Mouse (Mus musculus): ENCODE data around the gene Nfic.

The Nfic gene

GRCm38 (mm10) chr10:81455181-81455895 lies at the start of gene Nfic:
Gene Nfic (minus strand): TSS chr10:81455635.
- DNase-seq, result peak in 1 of 2 experiments; percentile 32

GRCm38 (mm10) chr10:81502658-81503057 lies 47.2 kb upstream of the Nfic start:
- DNase-seq, result peak; percentile 87 to 92

GRCm38 (mm10) chr10:81501863-81502262 lies 46.4 kb upstream of the Nfic start:
- DNase-seq, result no peak

- DNase-seq, result no peak
Observed at GRCm38 (mm10) chr10:81500032-81500431, 44.6 kb upstream of the Nfic start, which contains the start of gene S1pr4. Gene S1pr4 (minus strand): TSS chr10:81500132.

DNA sequence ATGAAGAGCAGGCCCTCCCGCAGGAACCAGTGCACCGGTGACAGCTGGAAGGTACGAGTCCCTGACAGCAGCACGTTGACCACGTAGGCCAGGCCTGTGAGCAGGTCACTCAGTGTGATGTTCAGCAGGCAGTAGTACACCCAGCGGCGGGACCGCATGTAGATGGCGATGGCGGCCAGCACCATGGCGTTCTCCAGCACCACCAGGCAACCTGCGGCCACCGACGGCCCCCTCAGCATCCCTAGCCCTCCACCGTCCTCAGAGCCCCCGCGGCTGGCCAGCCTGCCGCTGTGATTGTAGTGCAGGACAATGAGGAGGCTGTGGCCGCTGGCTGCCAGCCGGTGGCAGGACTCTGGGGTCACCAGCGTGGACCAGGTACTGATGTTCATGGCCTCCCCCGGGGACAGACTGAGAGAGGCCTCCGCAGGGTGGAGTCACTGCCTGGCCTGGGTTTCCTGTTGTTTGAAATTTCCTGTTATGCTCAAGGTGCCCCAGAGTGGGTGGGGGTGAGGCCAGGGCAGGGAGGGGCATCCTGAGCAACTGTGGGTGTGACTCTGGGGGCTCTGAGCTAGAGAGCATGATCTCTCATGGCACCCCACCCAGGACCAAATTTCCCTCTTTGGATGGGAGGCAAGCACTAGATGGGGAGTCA lies 43.9 kb upstream of the Nfic start:
- peak; percentile 53 to 75 for DNase-seq

DNA sequence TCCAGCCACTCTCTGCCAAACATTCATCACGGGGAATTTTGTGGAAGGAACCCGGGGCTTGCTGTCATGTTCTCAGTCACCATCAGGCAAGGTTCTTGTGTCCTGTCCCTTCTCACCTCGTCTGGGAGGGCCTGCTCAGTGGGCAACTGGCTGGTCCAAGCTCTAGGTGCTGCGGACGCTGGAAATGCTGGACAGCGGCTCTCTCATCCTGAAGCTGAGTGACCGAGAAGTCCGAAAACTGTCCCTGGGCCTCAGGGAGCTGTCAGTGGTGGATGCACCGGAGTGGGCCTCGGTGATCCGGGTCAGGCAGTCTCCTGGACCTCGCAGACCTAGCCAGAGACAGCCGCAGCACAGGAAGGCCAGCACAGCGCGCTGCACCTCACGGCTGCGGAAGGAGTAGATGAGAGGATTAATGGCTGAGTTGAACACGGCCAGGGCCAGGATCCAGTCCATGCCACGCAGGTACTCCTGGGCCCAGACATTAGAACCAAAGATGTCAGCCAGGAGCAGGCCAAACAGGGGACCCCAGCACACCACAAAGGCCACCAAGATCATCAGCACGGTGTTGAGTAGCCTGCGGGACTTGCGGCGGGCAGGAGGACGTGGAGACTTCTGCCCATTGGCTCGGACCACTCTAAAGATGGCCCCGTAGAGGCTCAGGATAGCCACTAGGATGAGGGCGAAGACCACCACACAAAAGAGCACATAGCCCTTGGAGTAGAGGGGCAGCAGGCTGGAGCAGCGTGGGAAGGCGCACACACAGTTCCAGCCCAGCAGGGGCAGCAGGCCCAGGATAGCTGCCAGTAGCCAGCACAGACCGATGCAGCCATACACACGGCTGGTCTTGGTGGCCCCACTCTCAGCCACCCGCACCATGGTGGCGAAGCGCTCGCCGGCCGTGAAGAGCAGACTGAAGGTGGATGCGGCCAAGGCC lies 43.1 kb upstream of the Nfic start:
- peak in 1 of 2 experiments; percentile 38 for DNase-seq

DNA sequence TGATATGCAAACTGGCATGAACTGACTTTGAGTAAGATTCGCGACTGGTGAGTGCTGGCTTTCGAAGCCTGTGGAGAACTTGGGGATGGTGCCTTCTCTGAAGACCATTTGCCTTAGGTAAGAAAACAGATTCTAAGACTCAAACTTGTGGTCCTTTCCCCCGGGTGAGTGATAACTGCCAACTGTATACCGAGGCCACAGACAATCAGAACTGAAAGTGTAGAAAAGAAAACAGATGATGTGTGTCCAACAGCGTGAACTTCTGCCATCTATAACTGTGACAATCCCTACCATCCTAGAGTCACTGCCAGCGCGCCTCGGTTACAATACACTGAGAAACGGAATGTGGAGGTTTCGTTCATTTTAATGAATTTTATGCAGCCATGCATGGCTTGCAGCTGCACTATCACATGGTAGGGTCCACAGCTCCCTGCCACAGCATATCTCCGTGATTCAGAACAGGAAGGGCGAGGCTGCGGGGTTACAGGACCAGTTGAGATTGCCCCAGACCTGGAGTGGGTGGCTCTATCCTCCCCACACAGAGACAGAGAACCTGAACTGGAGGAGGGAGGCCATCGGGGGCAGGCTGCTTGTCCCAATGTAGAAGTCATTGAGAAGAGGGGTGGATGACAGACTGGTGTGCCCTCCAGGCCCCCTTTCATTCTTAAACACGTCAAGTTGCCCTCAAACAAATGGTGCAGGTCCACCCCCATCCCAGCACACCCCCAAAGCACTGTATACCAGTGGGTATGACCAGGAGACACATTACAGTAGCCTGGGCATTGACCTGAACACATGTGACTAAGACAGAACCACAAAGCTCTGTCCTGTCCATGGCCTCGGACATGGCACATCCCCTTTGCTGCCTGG lies 42.2 kb upstream of the Nfic start:
- no peak for DNase-seq

GRCm38 (mm10) chr10:81496969-81497368 lies 41.5 kb upstream of the Nfic start:
- no peak for DNase-seq

DNA sequence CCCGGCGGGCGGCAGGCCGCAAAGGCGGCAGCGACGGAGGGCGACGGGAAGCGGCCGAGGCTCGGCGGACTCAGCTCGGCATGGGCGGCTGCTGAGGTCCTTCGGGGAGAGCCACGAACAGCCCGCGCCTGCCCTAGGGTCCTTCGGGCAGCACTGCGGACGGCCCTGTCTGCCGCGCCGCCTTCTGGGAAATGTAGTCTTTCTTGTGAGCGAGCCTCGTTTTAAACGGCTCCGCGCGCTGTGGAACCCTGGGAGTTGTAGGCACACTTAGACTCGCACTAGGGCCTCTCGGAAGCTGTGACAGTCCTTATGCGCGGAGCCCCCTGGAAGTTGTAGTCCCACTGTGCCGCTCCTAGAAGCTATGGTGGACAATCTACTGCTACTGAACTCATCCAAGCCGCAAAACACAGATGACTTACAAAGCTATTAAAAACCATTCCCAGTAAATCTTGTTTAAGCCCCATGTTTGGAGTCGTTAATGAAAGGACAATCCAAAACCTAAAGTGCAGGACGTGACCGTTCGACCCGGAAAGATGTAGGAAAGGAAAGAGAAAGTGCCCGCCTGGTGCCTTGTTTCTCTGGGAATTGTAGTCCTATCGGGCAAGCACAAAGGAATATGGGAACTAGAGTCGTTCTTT lies 40.9 kb upstream of the Nfic start, which contains the start of gene Ncln:
Gene Ncln (minus strand): TSS at position 129 of the 638 bp plus-strand sequence.
- DNase-seq, result peak; percentile 99

DNA sequence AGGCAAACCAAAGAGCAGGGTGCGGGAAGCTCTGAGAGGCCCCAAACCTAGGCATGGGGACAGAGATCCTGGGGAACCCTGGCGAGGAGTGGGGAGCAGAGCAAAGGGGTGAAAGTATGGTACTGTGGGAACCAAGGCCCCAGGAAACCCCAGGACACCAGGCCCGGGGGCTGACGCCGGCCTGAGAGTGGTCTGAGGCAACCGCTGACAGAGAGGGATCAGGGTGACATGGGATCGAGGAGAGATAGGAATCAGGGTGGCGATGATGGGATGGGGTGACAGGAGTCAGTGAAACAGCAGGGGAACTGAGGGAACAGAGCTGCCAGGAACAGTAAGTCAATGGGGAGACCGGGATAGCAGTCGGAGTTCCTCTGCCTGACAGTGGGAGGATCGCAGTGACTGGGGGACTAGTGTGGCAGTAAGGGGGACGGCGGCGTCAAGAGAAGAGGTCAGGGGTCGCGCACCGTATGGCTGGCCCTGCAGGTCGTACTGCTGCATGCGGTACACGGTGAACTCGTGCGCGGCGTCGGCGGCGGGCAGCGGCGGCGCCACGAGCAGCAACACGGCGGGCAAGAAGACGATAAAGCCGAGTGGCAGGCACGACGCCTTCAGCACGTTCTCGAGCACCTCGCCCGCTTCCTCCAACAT lies 40.3 kb upstream of the Nfic start:
- DNase-seq, result peak in 1 of 2 experiments; percentile 28

DNA sequence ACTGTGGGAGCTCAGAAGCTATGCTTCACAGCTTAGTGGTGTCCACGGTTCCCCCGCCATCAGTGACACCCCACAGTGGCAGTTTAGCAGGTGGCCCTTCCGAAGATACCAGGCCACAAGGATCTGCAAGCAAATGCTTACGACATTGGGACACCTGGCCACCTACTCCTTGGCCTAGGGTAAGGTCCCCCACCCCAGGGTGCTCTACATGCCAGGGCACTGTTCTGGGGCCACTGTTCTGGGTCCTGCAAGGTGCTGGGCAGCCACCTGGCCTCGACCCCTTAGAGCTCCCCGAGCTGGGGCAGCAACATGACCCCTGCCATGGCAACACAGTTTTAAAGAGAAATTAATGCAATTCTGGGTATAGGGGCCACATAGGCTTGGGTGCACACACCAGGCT lies 39.7 kb upstream of the Nfic start:
- peak in 1 of 2 experiments; percentile 39 for DNase-seq

DNA sequence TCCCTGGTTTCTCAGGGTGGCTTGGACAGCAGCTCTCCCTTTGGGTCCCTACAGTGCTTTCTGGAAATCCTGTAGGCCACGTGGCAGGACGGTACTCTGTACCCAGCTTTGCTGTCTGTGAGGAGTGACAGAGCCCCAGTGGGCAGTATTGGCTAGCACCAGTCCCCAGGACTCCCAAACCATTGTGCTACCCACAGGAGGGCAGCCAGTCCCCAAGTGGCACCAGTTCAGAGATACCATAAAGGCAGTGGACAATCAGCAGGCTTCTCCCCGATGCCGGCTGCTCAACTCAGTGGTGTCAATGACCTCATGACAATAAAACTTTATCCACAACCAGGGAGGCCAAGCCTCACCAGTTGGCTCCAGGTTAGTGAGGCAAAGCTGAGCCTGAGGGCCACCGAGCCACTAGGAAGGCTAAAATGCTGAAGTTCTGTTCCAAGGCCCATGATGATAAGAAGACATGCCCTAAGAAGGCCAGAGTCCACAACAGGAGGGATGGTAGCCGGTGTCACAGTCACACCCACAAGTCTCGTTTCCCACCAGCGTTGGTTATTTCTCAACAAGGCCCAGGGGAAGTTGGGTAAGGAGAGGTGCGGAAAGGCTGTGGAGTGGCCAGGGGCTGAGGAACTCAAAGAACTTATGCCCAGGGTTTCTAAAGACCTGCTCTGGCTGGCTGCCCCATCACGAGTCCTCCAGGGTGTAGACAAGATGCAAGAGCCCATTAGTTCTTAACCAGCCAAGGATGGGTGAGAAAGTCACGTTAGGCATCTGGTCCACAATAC lies 39.0 kb upstream of the Nfic start:
- DNase-seq, result no peak

GRCm38 (mm10) chr10:81493601-81494220 lies 38.3 kb upstream of the Nfic start:
- DNase-seq, result no peak

DNA sequence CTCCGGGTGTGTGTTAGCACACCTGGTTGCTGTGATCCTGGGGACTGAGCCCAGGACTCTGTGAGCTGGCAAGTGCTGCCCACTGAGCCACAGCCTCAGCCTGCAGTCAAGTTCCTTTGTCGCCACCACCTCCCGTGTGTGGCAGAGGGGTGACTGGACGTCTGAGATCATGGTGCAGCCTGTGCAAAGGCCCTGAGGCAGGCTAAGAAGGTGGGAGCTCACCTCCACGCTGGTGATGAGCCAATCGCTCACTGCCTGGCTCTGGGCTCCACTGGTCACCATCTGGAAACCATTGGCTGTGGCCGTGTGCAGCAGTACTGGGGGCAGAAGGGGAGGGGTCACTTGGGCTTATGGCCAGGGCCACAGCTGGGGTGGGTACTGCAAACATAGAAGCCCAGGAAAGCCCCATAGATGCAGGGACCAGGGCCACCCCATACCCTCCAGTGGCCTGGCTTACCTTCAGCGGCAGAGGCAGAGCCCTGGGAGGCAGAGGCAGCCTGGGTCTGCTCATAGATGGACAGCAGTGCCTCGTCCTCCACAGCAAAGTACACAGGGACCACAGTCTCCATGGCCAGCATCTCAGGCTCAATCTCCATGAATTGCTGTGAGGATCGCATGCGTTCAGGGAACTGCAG lies 37.3 kb upstream of the Nfic start:
- no peak for DNase-seq

- no peak for DNase-seq
Observed at GRCm38 (mm10) chr10:81491018-81491417, 35.6 kb upstream of the Nfic start.

GRCm38 (mm10) chr10:81489941-81490340 lies 34.5 kb upstream of the Nfic start:
- DNase-seq, result no peak

- DNase-seq, result peak in 1 of 2 experiments; percentile 37
Observed at GRCm38 (mm10) chr10:81488081-81488480, 32.6 kb upstream of the Nfic start.

DNA sequence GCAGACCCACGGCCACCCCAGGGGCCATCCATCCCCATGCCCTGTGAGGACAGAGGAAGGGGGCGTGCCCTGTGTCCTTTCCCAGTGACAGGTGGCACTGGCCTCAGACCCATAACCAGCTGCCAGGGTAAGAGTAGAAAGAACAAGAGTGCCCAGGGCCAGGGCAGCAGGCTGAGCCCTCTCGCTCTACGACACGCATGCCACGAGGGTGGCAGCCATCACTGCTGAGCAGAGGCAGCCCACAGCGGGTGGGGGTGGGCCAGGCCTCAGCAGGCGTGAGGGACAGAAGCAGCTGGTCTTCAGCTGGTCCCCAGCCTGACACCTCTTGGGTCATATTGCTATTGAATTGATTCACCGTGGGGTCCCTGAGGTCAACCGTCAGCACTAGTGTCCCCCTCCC lies 31.1 kb upstream of the Nfic start:
- DNase-seq, result no peak

DNA sequence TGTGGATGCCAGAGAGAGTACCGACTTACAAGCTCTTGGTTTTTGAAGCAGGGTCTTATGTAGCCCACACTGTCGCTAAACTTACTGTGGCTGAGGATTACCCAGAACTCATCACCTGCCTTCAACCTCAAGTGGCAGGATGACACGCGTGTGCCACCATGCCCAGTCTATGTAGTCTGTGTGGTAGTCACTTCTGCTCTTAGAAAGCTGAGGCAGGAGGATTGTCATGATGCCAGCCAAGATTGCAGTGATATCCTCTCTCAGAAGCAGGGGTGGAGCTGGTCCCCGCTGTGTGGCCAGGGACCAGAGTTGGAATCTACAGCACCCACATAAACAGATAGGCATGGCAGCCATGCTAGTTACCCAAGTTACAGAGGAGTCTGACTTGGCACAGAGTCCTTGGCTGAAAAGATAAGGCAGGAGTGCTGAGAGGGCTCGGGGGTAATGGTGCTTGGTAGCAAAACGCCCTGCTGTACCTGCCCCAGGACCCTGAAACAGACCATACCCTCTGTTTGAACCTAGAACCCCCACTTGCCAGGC lies 30.1 kb upstream of the Nfic start:
- no peak for DNase-seq
